Mouse (Mus musculus): ENCODE measurements around the gene Rasa2. TPM values are rescaled to one million over a fixed set of nuclear protein-coding genes. Genes with fewer than 3 reads are reported as not detected.

Gene Rasa2
- 18.4 TPM for polyA plus RNA-seq (2014; fragmentation: Illumina TruSeq; extraction: RNeasy Lipid Tissue Mini Kit (QIAGEN cat#74804); ENCODE audit: low read depth, low replicate concordance)

DNA sequence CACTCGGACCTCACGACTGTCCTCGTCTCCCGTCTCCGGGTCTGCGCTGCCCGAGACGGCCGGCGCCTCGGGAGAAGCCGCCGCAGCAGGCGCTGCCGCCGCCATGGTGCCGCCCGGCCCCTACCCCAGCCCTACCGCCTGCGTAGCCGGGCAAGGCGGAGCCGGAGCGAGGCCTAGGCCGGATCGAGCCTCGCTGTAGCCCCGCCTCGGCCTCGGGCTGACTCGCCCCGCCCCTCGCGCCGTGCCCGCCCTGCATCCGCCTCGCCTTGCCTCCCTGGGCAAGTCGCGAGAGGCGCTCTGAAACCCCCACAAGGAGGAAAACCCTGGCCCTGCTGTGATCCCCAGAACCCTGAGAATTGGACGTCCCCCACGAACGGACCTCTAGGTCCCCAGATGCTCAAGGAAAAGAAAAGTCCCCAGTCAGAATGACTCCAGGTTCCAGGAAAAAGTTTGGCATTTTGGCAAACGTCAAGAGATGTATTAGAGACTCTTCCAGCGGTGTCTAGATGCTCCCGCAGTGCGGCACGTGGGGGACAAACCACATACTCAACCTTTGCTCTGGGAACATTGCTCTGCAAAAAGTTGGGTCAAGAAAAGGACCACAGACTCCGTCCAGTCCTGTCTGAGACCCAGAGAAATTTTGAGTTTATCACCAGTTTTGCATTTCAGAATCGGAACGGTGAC lies at the start of gene Rasa2:
TSS of gene Rasa2 (minus strand) at position 229 of the 684 bp plus-strand sequence.

DNA sequence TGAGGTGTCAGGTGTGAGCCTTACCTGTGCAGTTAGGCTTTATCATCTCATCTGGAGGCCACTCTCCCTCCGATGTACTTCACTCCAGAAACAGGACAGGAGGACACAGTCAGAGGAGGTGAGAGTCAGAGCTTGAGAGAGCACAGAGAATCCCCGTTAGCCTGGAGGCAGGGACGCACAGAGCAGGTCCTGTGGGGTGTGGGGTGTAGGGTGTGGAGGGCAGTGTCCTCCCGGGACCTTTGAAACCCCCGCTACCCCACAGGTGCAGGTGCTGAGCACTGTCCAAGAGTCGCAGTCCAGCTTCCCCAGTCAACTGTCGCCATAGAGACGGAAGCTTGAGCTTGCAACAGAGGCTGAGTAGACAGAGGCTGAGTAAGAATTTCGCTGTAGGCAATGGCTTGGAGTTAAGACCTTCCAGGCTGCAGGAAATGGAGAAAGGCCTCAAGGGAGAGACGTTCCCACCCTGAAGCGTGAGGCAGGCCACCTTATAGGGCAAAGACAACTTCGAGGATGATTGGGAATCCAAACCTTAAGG lies 106.4 kb downstream of the Rasa2 start, which contains the start of gene Gm28729:
TSS of gene Gm28729 (minus strand) at position 293 of the 535 bp plus-strand sequence.

Other genes starting within 250 kb of the Rasa2 start
- gene Rnf7, start 152.9 kb downstream of the Rasa2 start, polyA plus RNA-seq (2014; fragmentation: Illumina TruSeq; extraction: RNeasy Lipid Tissue Mini Kit (QIAGEN cat#74804); ENCODE audit: low read depth, low replicate concordance): 209 TPM
- 3.1 TPM for gene Gm28729, start 106.4 kb downstream of the Rasa2 start, polyA plus RNA-seq (2014; fragmentation: Illumina TruSeq; extraction: RNeasy Lipid Tissue Mini Kit (QIAGEN cat#74804); ENCODE audit: low read depth, low replicate concordance)
- 4.3 TPM for gene Zbtb38, start 121.2 kb upstream of the Rasa2 start, polyA plus RNA-seq (2014; fragmentation: Illumina TruSeq; extraction: RNeasy Lipid Tissue Mini Kit (QIAGEN cat#74804); ENCODE audit: low read depth, low replicate concordance)